Mouse (Mus musculus): ENCODE measurements around the gene Rhno1. TPM values are rescaled to one million over a fixed set of nuclear protein-coding genes. Genes with fewer than 3 reads are reported as not detected.
A peak's percentile ranks its signal among the peaks of the same experiment; 100 is the strongest.

Rhno1 gene
- polyA plus RNA-seq, 1 experiment from 2014 or later = 173 TPM

DNA sequence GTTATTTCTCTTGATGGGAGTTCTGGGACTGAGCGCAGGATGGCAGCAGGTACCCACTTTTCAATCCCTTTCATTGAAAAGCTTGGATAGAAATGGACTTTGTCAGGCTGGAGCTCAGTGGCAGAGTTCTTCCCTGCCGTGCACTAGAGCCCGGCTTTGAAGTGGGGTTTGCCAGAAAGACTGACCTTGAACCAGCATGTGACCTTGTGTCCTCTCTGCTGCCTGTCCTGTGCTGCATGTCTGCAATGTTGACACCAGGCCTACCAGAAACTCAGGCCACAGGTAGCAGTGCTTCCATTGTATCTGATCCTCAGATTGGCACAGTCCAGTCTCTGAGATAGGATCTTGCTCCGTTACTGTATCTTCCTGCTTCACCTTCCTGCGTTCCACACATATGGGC, 7.3 kb upstream of the Rhno1 start:
- Histone ChIP-seq H3K9me3 (ENCODE audit: control insufficient read depth, low read length) (no peaks in the 10 kb centered on the region), H3K4me3 (ENCODE audit: low read depth, low read length) (no peak overlapping the region), H3K36me3 (ENCODE audit: control insufficient read depth, insufficient read depth, low read length) (peaks cover 6% of the 10 kb centered on the region), H3K27me3 (ENCODE audit: control insufficient read depth, insufficient read depth, low read length) (no peaks in the 10 kb centered on the region), H3K4me1 (replicated peaks; ENCODE audit: control insufficient read depth, insufficient read depth, low read length) (peaks cover 5% of the 10 kb centered on the region; the same call in 1 of the 2 replicates), H3K4me2 (replicated peaks; ENCODE audit: low read depth, low read length) (no peak overlapping the region), H3K27ac (ENCODE audit: low read depth, low read length) (no peak overlapping the region), H3K9ac (ENCODE audit: low read depth, low read length) (no peak overlapping the region)
- WGBS = 99% methylated on average over 5 of the region's 5 CpGs
- no peak for ATAC-seq (ENCODE audit: low FRiP score)
- no peak for DNase-seq (ENCODE audit: low spot score)

DNA sequence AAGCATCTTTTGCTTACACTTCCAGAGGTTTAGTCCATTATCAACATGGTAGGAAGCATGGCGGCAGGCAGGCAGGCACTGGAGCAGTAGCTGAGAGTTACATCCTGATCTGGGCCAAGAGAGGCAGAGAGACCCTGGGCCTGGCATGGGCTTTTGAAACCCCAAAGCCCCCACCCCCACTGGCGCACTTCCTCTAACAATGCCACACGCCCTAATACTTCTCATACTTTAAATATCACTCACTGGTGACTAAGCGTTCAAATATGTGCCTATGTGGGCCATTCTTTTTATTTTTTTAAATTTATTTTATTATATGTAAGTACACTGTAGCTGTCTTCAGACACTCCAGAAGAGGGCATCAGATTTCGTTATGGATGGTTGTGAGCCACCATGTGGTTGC, 3.8 kb upstream of the Rhno1 start:
- H3K27ac ChIP-seq (ENCODE audit: low read depth, low read length) = no peak overlapping the region
- H3K9ac ChIP-seq (ENCODE audit: low read depth, low read length) = no peak overlapping the region
- DNase-seq (ENCODE audit: low spot score) (no peak), ATAC-seq (ENCODE audit: low FRiP score) (no peak)
- H3K4me3 ChIP-seq (ENCODE audit: low read depth, low read length) = no peak overlapping the region
- 99% methylated on average over 5 of the region's 5 CpGs for WGBS
- H3K27me3 ChIP-seq (ENCODE audit: control insufficient read depth, insufficient read depth, low read length) = no peaks in the 10 kb centered on the region
- no peak overlapping the region for H3K4me2 ChIP-seq (replicated peaks; ENCODE audit: low read depth, low read length)
- H3K36me3 ChIP-seq (ENCODE audit: control insufficient read depth, insufficient read depth, low read length) = peaks cover 2% of the 10 kb centered on the region; the same call in 1 of the 2 replicates
- H3K4me1 ChIP-seq (replicated peaks; ENCODE audit: control insufficient read depth, insufficient read depth, low read length) = 0 out of 2 replicates have a peak, but pooled peaks cover 3% of the 10 kb centered on the region
- H3K9me3 ChIP-seq (ENCODE audit: control insufficient read depth, low read length) = no peaks in the 10 kb centered on the region

DNA sequence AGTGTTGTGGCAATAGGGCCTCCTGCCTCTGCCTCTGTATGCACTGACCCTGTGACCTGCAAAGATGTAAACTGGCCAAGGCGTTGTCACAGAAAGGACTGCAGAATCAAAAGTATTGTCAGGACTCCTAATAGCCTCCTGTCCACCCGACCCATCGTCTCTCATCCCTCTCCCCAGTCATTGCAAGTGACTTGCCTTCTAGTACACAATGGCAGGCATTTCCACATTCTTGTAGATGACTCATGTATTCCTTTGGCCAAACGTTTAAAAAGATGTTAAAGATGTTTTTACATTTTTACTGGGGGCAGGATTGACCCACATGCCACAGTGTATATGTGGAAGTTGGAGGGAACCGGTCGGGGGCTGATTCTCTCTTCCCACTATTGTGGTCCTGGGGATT, 2.0 kb upstream of the Rhno1 start:
- no peaks in the 10 kb centered on the region for H3K9me3 ChIP-seq (ENCODE audit: control insufficient read depth, low read length)
- no peak overlapping the region for H3K4me2 ChIP-seq (replicated peaks; ENCODE audit: low read depth, low read length)
- ATAC-seq (ENCODE audit: low FRiP score) (no peak), DNase-seq (ENCODE audit: low spot score) (no peak)
- H3K4me1 ChIP-seq (replicated peaks; ENCODE audit: control insufficient read depth, insufficient read depth, low read length) = 0 out of 2 replicates have a peak, but pooled peaks cover 3% of the 10 kb centered on the region
- WGBS = 74% methylated on average over 6 of the region's 6 CpGs
- no peaks in the 10 kb centered on the region for H3K27me3 ChIP-seq (ENCODE audit: control insufficient read depth, insufficient read depth, low read length)
- no peak overlapping the region for H3K4me3 ChIP-seq (ENCODE audit: low read depth, low read length)
- no peak overlapping the region for H3K27ac ChIP-seq (ENCODE audit: low read depth, low read length)
- no peak overlapping the region for H3K9ac ChIP-seq (ENCODE audit: low read depth, low read length)
- H3K36me3 ChIP-seq (ENCODE audit: control insufficient read depth, insufficient read depth, low read length) = no peaks in the 10 kb centered on the region

DNA sequence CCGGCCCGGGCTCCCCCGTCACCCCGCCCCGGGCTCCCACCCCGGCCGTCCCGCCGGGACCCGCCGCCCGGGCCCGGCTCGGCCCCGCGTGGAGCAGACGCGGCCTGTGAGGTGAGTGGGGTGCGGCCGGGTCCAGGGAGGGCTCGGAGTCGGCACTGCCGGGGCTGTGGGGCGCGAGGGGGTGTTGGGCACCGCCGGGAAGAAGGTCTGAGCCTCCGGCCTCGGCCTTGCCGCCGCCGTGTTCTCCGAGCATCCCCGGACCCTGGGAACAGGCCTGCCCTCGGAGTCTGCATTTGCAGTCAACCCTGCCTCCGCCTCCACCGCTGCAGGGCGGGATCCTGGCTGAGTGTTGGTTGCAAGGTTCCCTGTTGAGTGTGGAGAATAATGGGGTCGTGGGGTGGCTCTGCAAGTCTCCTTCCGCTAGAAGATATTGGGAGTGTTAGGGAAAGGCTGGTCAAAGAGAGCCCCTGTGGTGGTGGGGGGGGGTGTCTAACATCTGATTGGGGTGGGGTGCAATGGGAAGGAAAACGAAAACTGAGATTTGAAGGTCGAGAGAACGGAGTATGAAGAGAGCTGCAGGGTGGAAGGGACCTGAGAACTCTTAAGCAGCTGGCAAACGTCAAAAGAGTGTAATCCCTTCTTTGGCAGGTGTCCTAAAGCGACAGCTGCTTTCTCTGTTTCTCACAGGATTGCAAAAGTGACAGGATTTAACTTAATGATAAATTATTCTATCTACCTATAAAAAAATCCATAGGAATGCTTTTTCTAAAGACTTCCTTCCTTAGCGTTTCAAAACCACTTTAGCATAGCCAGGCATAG, 505 bp upstream of the Rhno1 start:
- peaks cover 6% of the 10 kb centered on the region; the same call in 1 of the 2 replicates for H3K36me3 ChIP-seq (ENCODE audit: control insufficient read depth, insufficient read depth, low read length)
- peak overlapping the region; percentile 95 for H3K9ac ChIP-seq (ENCODE audit: low read depth, low read length)
- peak overlapping the region; percentile 89 for H3K4me3 ChIP-seq (ENCODE audit: low read depth, low read length)
- H3K27ac ChIP-seq (ENCODE audit: low read depth, low read length) = peak overlapping the region; percentile 91
- peak; percentile 56 for DNase-seq (ENCODE audit: low spot score)
- no peak for ATAC-seq (ENCODE audit: low FRiP score)
- no peaks in the 10 kb centered on the region for H3K27me3 ChIP-seq (ENCODE audit: control insufficient read depth, insufficient read depth, low read length)
- no peaks in the 10 kb centered on the region for H3K9me3 ChIP-seq (ENCODE audit: control insufficient read depth, low read length)
- 2% methylated on average over 28 of the region's 46 CpGs for WGBS
- peak overlapping the region; percentile 82 for H3K4me2 ChIP-seq (replicated peaks; ENCODE audit: low read depth, low read length)
- H3K4me1 ChIP-seq (replicated peaks; ENCODE audit: control insufficient read depth, insufficient read depth, low read length) = 0 out of 2 replicates have a peak, but pooled peaks cover 3% of the 10 kb centered on the region

DNA sequence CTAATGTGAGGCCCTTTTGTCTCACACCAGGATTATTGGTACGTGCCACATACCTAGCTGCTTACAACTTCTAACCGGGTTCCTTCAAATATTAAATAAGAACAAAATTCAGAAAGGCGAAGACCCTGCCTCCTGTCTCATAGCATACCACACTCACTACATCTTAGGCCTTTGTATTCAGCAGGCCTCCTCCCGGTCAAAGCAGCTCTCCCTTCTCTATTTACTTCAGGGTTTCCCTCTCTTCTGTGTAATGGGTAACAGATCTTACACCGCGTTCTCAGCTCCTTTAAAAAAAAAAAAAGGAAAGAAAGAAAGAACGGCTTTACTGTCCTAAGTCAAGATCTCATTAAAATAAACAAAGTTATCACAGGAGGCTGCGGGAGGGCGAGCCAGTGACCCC, 810 bp downstream of the Rhno1 start:
- no peak for ATAC-seq (ENCODE audit: low FRiP score)

DNA sequence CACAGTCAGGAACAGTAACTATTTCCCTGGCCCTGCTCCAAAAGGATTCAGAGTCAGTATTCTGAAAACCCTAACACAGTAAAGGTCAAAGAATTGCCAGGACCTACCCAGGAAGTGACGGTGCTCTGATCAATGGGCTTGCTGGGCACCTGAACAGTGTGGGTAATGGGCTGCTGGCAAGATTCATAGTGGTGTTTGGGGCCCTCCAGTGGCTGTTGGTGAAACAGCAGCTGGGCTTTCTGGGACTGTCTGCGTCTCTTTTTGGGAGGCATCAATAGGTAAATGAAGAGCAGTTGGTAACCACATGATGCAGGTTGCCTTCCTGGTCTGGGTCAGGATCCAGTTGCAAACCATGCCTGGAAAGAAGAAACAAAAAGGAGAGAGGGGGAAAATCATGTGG, 3.7 kb downstream of the Rhno1 start:
- peak; percentile 81 for DNase-seq (ENCODE audit: low spot score)
- Histone ChIP-seq H3K27me3 (ENCODE audit: control insufficient read depth, insufficient read depth, low read length) (no peaks in the 10 kb centered on the region), H3K9me3 (ENCODE audit: control insufficient read depth, low read length) (no peaks in the 10 kb centered on the region), H3K9ac (ENCODE audit: low read depth, low read length) (no peak overlapping the region), H3K4me2 (replicated peaks; ENCODE audit: low read depth, low read length) (no peak overlapping the region), H3K4me1 (replicated peaks; ENCODE audit: control insufficient read depth, insufficient read depth, low read length) (peaks cover 5% of the 10 kb centered on the region; the same call in 1 of the 2 replicates), H3K4me3 (ENCODE audit: low read depth, low read length) (no peak overlapping the region), H3K36me3 (ENCODE audit: control insufficient read depth, insufficient read depth, low read length) (peaks cover 7% of the 10 kb centered on the region; the same call in 1 of the 2 replicates), H3K27ac (ENCODE audit: low read depth, low read length) (no peak overlapping the region)
- no peak for ATAC-seq (ENCODE audit: low FRiP score)
- WGBS = 22% methylated on average over 2 of the region's 2 CpGs

More for the DNA sequence above, 810 bp downstream of the Rhno1 start:
- Histone ChIP-seq H3K9ac (ENCODE audit: low read depth, low read length) (peak overlapping the region; percentile 95), H3K4me1 (replicated peaks; ENCODE audit: control insufficient read depth, insufficient read depth, low read length) (0 out of 2 replicates have a peak, but pooled peaks cover 3% of the 10 kb centered on the region), H3K36me3 (ENCODE audit: control insufficient read depth, insufficient read depth, low read length) (peaks cover 7% of the 10 kb centered on the region; the same call in 1 of the 2 replicates), H3K4me2 (replicated peaks; ENCODE audit: low read depth, low read length) (peak overlapping the region; percentile 82), H3K4me3 (ENCODE audit: low read depth, low read length) (peak overlapping the region; percentile 89), H3K27me3 (ENCODE audit: control insufficient read depth, insufficient read depth, low read length) (no peaks in the 10 kb centered on the region), H3K9me3 (ENCODE audit: control insufficient read depth, low read length) (no peaks in the 10 kb centered on the region), H3K27ac (ENCODE audit: low read depth, low read length) (peak overlapping the region; percentile 91)
- WGBS = 15% methylated on average over 9 of the region's 9 CpGs
- no peak for DNase-seq (ENCODE audit: low spot score)

DNA sequence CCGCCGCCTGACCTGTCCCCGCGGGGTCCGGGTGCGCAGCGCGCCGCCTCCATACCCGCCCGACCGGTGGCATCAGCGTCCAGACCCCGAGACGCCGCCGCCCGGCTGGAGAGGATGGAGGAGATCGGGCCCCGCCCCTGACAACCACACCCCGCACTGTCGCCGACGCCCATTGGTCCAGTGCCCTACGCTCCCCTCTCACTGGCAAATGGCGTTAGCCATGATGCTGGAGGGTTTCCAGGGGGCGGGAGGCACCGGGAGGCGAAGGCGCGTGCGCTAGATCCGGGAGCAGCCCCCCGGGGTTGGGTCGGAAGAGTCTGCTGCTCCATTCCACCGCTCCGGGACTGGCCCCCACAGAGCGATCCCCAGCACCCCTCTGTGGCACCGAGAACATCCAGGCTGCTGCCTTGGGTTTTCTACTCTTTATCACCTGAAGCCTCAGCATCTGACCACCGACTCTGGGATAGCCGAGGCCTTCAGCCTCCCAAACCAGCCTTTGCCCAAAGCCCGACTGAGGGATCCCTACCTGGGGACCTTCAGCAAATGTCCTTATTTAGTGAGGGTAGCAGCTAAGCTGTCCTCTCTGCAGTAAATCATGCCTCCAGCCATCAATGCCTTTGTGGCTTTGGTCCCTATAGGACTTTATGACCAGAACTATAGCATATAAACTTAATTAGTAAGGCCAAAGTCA, 6.8 kb downstream of the Rhno1 start, which contains the start of gene Tulp3:
Gene Tulp3 (minus strand): TSS at position 126 of the 691 bp plus-strand sequence.
- Histone ChIP-seq H3K27me3 (ENCODE audit: control insufficient read depth, insufficient read depth, low read length) (no peaks in the 10 kb centered on the region), H3K9ac (ENCODE audit: low read depth, low read length) (peak within 1 kb of the TSS; percentile 67), H3K36me3 (ENCODE audit: control insufficient read depth, insufficient read depth, low read length) (peaks cover 7% of the 10 kb centered on the region; the same call in 1 of the 2 replicates), H3K27ac (ENCODE audit: low read depth, low read length) (peak within 1 kb of the TSS; percentile 56), H3K4me1 (replicated peaks; ENCODE audit: control insufficient read depth, insufficient read depth, low read length) (peaks cover 6% of the 10 kb centered on the region; the same call in 1 of the 2 replicates), H3K4me3 (ENCODE audit: low read depth, low read length) (peak within 1 kb of the TSS; percentile 61), H3K4me2 (replicated peaks; ENCODE audit: low read depth, low read length) (peak within 1 kb of the TSS; percentile 68), H3K9me3 (ENCODE audit: control insufficient read depth, low read length) (no peaks in the 10 kb centered on the region)
- DNase-seq (ENCODE audit: low spot score) (peak; percentile 98), ATAC-seq (ENCODE audit: low FRiP score) (peak; percentile 99)
- WGBS = 2% methylated on average over 25 of the region's 42 CpGs

DNA sequence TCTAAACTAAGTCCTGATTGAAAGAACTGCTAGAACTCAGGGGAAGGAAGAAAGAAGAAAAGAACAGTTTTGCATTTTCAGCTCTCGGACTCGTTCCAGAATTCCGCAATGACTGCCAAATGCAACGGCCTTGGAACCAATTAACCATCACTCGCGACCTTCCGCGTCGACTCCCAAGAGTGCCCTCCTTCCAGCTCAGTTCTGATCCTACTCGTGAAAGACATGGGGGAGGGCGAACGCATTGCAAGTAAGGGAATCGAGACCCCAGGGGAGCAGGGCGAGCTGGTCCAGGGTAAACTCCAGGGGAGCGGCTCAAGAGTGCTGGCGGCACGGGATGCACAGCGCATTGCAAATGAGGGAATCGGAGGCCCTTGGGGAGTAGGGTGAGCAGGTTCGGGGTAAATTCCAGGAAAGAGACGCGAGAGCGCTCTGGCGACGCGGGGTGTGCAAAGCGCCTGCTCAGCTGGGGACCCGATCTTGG, 7.5 kb downstream of the Rhno1 start:
- peak overlapping the region; percentile 67 for H3K9ac ChIP-seq (ENCODE audit: low read depth, low read length)
- DNase-seq (ENCODE audit: low spot score) (peak; percentile 72), ATAC-seq (ENCODE audit: low FRiP score) (peak; percentile 82)
- WGBS = under 1% methylated on average over 28 of the region's 28 CpGs
- H3K27me3 ChIP-seq (ENCODE audit: control insufficient read depth, insufficient read depth, low read length) = no peaks in the 10 kb centered on the region
- peaks cover 6% of the 10 kb centered on the region; the same call in 1 of the 2 replicates for H3K4me1 ChIP-seq (replicated peaks; ENCODE audit: control insufficient read depth, insufficient read depth, low read length)
- no peaks in the 10 kb centered on the region for H3K9me3 ChIP-seq (ENCODE audit: control insufficient read depth, low read length)
- H3K4me3 ChIP-seq (ENCODE audit: low read depth, low read length) = peak overlapping the region; percentile 61
- peak overlapping the region; percentile 68 for H3K4me2 ChIP-seq (replicated peaks; ENCODE audit: low read depth, low read length)
- H3K36me3 ChIP-seq (ENCODE audit: control insufficient read depth, insufficient read depth, low read length) = peaks cover 7% of the 10 kb centered on the region; the same call in 1 of the 2 replicates
- H3K27ac ChIP-seq (ENCODE audit: low read depth, low read length) = peak overlapping the region; percentile 56

Data from hindbrain, embryonic 11.5 days (tissue).